Mouse (Mus musculus) right cerebral cortex, postnatal 4 days (tissue): ENCODE measurements around the gene Tex19.1.

Experiments
- DNase-seq: peaks from one replicate; pipeline ENCODE4 v3.0.0-alpha.2; 2022

Gene Tex19.1

DNA sequence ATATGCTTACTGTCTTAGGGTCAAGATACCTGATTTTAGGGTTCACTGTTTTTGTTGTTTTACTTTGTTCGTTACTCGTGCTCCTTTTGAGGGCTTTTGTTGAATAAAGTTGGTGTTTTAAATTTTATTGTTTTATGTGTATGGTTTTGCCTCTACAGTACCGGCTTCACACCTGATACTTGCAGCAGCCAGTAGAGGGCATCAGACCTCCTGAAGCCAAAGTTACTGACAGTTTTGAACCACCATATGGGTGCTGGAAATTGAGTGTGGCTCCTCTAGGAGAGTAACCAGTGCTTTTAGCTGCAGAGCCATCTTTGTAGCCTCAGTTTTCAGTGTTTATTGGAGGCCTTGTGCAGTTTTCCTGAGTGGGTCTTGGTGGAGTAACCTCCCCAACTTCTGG is 2.2 kb downstream of the Tex19.1 start:
- no peak for DNase-seq

DNA sequence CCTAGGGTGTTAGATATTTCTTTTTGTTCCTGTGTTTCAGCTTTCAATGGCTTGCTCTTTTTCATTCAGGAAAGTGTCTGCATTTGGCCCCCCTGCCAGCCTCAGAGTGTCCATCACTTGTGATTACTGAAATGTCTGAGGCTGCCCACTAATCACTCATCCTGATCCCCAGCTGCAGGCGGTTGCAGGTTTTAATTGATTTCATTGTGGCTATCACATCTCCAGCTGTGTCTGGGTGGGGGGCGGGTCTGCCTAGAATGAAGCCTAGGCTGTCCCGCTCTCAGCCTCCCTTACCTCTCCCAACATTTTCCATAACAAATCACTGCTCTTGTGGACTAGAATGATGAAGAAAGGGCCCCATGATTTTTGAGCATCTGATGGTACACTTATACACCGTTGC is 8.3 kb downstream of the Tex19.1 start:
- DNase-seq, result no peak

DNA sequence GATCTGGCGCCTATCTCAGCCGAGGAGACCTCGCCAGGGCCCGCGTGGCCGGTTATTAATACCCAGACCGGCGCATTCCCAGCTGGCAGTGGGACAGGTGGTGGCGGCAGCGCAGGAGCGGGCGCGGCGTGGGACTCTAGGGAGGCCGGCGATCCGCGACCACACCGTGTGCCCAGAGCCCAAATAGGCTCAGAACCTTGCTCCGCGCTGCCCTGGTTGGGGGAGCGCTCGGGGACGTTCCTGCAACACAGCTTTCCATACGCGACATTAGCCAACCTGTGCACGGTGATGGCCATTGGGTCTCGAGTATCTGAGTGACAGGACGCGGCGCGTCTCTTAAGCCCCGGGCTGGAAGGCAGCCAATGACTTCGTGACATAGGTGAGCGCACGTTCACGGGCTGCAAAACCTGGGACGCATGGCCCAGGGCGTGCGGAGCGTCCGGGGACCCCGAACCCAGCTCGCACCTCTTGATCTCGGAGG is 10.5 kb downstream of the Tex19.1 start:
- DNase-seq, result peak; percentile 26

DNA sequence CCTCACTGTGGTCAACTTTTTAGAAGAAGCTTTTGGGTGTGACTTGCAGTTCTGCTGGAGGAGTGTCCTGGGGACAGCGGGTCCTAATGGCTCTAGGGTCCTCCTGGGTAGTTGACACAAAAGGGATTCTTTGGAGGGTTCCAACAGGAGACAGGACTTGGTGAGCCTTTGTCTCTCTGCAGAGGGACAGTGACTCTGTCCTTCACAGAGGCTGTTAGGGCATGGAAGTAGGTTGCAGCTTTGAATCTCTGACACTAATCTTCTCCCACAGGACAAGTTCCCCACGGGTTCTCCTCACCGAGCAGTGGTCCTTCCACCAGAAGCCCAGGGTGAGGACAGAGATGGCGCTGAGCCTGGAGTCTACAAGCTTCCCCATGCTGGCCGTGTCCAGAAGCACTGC is 14.0 kb downstream of the Tex19.1 start, which contains the start of gene Uts2r:
Uts2r (plus strand) TSS at position 301 of the 400 bp plus-strand sequence.
- no peak for DNase-seq

DNA sequence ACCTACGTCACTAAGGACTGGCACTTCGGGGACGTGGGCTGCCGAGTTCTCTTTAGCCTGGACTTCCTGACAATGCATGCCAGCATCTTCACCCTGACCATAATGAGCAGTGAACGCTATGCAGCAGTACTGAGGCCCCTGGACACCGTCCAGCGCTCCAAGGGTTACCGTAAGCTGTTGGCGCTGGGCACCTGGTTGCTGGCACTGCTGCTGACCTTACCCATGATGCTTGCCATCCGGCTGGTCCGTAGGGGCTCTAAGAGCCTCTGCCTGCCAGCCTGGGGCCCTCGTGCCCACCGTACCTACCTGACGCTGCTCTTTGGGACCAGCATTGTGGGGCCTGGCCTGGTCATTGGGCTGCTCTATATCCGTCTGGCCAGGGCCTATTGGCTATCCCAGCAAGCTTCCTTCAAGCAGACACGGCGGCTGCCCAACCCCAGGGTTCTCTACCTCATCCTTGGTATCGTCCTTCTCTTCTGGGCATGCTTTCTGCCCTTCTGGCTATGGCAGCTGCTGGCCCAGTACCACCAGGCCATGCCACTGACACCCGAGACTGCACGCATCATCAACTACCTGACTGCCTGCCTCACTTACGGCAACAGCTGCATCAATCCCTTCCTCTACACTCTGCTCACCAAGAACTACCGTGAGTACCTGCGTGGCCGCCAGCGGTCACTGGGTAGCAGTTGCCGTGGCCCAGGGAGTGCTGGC is 14.8 kb downstream of the Tex19.1 start:
- no peak for DNase-seq

DNA sequence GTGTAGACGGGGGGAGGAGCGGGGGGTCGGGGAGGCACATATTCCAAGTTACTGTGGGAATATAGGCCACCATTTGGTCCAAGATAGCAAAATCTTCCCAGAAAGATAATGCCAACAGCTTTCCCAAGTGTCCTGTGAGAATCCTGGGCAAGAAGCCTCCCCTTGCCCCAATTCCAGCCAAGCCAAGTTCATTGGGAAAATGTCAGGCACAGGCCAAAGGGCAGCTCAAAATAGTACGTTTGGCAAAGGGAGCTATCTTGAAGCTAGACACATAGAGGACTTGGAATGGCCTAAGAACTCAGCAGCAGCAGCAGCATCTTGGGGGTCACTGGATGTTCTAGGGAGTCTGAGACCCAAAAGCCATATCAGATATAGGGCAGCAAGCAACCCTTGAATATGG is 17.8 kb downstream of the Tex19.1 start:
- no peak for DNase-seq

DNA sequence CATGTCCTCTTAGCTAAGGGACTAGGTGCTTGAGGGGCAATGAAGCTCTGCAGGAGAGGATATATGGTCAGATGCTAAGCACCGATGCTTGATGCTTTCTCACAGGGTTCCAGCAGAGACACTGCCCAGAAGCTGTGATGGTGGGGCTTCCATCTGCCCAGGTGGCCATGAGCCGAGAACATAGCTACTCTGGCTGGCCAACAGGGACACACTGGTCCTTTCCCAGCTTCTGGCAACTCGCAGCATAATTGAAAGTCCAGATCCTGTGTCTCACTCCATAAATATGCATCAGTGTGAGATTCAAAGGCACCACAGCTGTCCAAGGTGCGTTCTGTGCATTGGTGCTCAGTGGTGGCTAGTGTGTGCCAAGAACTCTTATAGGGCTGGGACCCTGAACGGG is 27.3 kb downstream of the Tex19.1 start:
- DNase-seq, result no peak

DNA sequence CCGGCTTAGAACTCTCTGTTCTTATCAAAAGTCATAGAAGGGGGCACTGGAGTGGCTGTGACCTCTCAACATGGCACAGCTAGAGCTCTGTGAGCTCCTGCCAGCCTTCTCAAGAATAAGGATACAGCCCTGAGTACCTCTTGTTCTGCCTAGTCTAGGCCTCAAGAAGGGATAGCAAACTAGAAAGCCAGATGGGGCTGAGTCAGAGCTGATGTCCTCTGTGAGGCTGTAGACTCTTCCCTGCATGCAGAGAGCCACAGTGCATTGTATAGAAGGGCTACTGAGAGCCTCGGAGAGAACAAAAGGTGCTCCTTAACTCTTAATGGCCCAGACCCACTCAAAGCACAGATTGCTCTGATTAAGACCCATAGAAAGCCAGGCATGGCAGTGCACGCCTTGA is 28.3 kb downstream of the Tex19.1 start:
- DNase-seq, result no peak

DNA sequence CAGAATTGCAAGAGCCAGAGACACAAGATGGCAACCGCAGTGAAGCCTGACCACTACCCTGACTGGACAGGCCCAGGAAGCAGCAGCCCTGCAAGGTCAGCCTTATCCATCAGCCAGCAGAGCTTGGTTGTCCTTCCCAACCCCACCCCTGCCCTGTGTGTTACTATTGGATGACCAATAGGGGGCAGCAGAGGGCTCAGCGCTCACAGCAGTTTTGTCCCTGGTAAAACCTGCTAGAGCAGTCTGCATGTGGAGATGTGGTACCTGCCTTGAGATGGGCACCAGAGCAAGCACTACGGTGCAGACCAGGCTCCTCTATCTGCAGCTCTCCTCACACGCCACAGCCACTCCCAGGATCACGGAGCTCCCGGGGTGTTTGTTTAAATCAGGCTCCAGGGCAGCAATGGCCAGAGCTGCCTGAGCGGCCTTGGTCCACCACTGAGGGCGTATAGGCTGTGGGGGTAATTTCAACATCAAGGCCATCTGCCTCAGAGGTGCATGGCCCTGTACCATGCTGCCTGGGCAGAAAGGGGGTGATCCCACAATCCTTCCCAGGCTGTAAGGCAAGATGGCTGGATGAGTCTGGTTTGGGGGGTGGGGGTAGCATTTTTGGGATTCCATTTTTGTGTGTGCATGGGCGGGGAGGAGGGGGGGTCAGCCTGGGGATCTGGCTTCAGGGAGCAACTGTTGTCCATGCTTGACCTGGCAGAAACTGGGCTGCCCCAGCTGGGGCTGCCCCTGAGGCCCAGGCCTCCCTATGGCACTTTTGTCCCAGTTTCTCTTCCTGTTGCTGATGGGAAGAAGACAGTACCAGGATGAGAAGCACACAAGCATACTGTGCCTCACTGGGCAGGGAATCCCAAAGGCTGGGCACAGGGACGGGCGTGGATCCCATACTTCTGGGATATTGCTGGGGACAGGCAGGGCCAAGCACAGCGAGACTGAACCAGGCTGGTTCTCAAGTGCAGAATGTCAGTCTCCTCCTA is 30.6 kb downstream of the Tex19.1 start:
- DNase-seq, result peak; percentile 40

DNA sequence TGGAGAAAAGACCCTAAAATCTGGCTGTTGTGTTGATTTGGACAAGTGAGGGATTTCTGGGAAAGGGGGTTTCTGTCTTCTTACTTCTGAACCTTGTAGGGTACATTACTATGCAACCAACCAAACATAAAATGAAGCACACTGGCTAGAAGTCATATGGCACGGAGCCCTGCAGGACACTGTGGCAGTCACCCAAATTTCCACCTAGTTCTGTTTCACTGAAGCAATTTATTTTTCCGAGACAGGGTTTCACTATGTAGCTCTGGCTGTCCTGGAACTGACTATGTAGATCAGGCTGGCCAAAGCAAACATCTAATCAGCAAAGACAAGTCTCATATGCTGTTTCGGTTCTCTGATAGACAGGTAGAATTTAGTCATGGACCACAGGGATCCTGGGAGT is 43.7 kb downstream of the Tex19.1 start:
- DNase-seq, result no peak

DNA sequence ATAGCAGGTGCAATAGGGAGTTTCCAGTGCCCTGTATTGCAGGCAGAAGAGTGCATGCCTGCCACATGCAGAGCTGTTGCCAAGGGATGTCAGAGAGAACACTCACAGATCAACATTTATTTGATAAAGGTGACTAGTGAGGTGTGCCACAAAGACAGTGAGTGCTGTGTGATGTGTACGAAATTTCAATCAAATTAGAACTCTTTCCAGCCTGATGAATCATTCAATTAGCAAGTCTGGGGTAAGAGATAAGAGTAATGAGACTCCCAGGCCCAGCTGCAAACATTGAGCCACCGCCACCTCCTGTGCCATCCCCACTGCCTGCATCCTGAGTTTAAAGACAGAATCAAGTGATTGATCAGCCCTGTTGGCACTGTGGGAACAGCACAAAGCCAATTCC is 46.8 kb downstream of the Tex19.1 start:
- no peak for DNase-seq

DNA sequence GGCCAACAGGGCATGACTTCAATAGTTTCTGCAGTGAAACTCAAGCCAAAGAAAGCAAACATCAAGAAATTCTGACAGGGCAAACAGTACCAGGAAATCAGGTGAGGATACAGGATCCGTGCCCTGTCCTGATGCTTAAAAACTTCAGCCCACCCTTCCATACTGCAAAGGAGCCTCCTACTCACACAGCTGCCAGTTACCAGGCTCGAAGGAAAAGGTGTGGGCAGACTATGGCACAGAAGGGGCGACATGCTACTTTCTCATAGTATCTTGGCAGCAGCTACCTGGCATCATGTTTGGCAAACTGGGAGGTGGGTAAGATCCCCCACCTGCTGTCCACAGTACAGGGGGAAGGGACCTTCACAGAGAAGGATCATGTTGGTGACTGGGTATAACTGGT is 47.5 kb downstream of the Tex19.1 start:
- no peak for DNase-seq
